Mouse (Mus musculus) neural tube, embryonic 11.5 days (tissue): ENCODE measurements around the gene Sppl3. TPM values are rescaled to one million over a fixed set of nuclear protein-coding genes. Genes with fewer than 3 reads are reported as not detected.
A peak's percentile ranks its signal among the peaks of the same experiment; 100 is the strongest.

Experiments used
- ATAC-seq: fragments of 200-750 bp; cut with Nextera tagmentation; 2 replicates; pipeline ENCODE4 v1.8.0; 2017; ENCODE audit warnings: moderate number of reproducible peaks, mild to moderate bottlenecking, moderate TSS enrichment, moderate library complexity; ENCODE audit not compliant: insufficient read depth, low FRiP score, low TSS enrichment
- DNase-seq: peaks from one replicate; pipeline ENCODE4 v3.0.0-alpha.2; 2015; ENCODE audit warnings: low spot score
- H3K27ac ChIP-seq: fragments of 300-500 bp; sonication (generic); 2 replicates; pipeline ENCODE4 v1.5.1; 2014; ENCODE audit warnings: low read depth, mild to moderate bottlenecking, low read length
- H3K27me3 ChIP-seq: fragments of 300-500 bp; sonication (generic); 2 replicates; pipeline ENCODE4 v1.6.1; 2014; ENCODE audit warnings: mild to moderate bottlenecking, low read length, mixed read lengths; ENCODE audit not compliant: control insufficient read depth, insufficient read depth
- H3K36me3 ChIP-seq: fragments of 300-500 bp; sonication (generic); 2 replicates; pipeline ENCODE4 v1.6.1; 2014; ENCODE audit warnings: mild to moderate bottlenecking, low read length, moderate library complexity, mixed read lengths; ENCODE audit not compliant: control insufficient read depth, insufficient read depth
- H3K4me1 ChIP-seq: fragments of 300-500 bp; sonication (generic); 2 replicates; pipeline ENCODE4 v1.6.1; 2014; ENCODE audit warnings: low read length, mixed read lengths; ENCODE audit not compliant: control insufficient read depth, insufficient read depth
- H3K4me2 ChIP-seq: fragments of 300-500 bp; sonication (generic); 2 replicates; pipeline ENCODE4 v1.6.1; 2014; ENCODE audit warnings: low read depth, mild to moderate bottlenecking, moderate library complexity
- H3K4me3 ChIP-seq: fragments of 300-500 bp; sonication (generic); 2 replicates; pipeline ENCODE4 v1.5.1; 2014; ENCODE audit warnings: low read depth, low read length
- H3K9ac ChIP-seq: fragments of 300-500 bp; sonication (generic); 2 replicates; pipeline ENCODE4 v1.6.1; 2014; ENCODE audit warnings: mild to moderate bottlenecking, low read length
- H3K9me3 ChIP-seq: fragments of 300-500 bp; sonication (generic); 2 replicates; pipeline ENCODE4 v1.6.1; 2016; ENCODE audit warnings: low read length; ENCODE audit not compliant: control insufficient read depth
- WGBS: fragments of 180-500 bp; shearing (Covaris S2); extraction: QIAGEN DNeasy Blood & Tissue Kit; methylation state at CpG from one replicate; pipeline ENCODE4 v1.1.7; 2014; 5-methylcytosine and 5-hydroxymethylcytosine counted together
- polyA plus RNA-seq: library from polyadenylated mRNA; unstranded; fragments of >200 nt; fragmentation: Nextera tagmentation; extraction: Ambion mirVana; gene quantifications from 2 replicates; pipeline ENCODE4 v1.2.1, GENCODE M21; 2014

Gene Sppl3
- polyA plus RNA-seq, 1 experiment from 2014 or later, result 45.1 TPM

DNA sequence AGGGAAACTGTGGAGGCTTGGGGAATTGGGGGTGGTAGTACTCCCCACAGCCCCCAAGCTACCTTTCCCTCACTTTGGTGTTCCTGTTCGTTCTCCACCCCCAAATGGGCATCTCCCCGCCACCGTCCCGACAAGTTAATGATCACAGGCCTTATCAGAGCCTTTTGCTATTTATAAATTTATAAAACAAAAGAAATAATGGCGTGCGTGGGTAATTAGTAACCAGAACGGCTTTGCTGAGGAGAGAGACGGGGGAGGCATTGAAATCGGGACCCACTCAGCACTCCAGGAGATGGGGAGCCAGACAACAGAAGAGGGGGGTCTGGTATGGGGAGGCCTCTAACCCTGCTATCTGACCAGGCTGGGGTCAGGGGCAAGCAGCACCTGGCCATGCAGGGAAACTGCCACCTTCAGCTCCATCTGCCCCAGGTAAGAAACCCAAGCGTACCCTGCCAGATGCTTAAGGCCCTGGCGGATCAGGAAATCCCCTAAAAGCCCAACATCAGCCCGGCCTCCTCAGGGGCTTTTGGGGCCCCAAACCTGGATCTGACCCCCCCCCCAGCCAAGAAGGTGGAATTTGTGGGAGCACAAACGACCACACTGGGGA lies 41.2 kb upstream of the Sppl3 start:
- WGBS, result 42% methylated on average over 13 of the region's 13 CpGs
- H3K4me3 ChIP-seq, result no peak overlapping the region
- ATAC-seq (no peak), DNase-seq (no peak)
- no peaks in the 10 kb centered on the region; the same call in 1 of the 2 replicates for H3K27me3 ChIP-seq
- no peak overlapping the region for H3K9ac ChIP-seq
- no peak overlapping the region for H3K4me2 ChIP-seq
- H3K9me3 ChIP-seq, result no peaks in the 10 kb centered on the region
- H3K27ac ChIP-seq, result no peak overlapping the region
- peaks cover 6% of the 10 kb centered on the region; the same call in 1 of the 2 replicates for H3K4me1 ChIP-seq
- no peaks in the 10 kb centered on the region for H3K36me3 ChIP-seq

- WGBS, result 82% methylated on average over 17 of the region's 17 CpGs
- Histone ChIP-seq H3K9me3 (no peaks in the 10 kb centered on the region), H3K36me3 (no peaks in the 10 kb centered on the region), H3K9ac (no peak within 1 kb of the TSS), H3K27me3 (no peaks in the 10 kb centered on the region; the same call in 1 of the 2 replicates), H3K4me1 (peaks cover 6% of the 10 kb centered on the region; the same call in 1 of the 2 replicates), H3K4me2 (no peak within 1 kb of the TSS), H3K27ac (no peak within 1 kb of the TSS), H3K4me3 (no peak within 1 kb of the TSS)
- no peak for DNase-seq
- no peak for ATAC-seq
These were observed 40.1 kb upstream of the Sppl3 start, which contains the start of gene Hnf1a for GRCm38 (mm10) chr5:114970824-114971227. Hnf1a (minus strand) TSS chr5:114971094.

GRCm38 (mm10) chr5:114972201-114972600 lies 38.7 kb upstream of the Sppl3 start:
- Histone ChIP-seq H3K4me2 (no peak overlapping the region), H3K4me1 (peaks cover 6% of the 10 kb centered on the region; the same call in 1 of the 2 replicates), H3K4me3 (no peak overlapping the region), H3K9ac (no peak overlapping the region), H3K9me3 (no peaks in the 10 kb centered on the region), H3K27me3 (no peaks in the 10 kb centered on the region; the same call in 1 of the 2 replicates), H3K27ac (no peak overlapping the region), H3K36me3 (no peaks in the 10 kb centered on the region)
- no peak for ATAC-seq
- WGBS, result 78% methylated on average over 9 of the region's 9 CpGs
- DNase-seq, result no peak

DNA sequence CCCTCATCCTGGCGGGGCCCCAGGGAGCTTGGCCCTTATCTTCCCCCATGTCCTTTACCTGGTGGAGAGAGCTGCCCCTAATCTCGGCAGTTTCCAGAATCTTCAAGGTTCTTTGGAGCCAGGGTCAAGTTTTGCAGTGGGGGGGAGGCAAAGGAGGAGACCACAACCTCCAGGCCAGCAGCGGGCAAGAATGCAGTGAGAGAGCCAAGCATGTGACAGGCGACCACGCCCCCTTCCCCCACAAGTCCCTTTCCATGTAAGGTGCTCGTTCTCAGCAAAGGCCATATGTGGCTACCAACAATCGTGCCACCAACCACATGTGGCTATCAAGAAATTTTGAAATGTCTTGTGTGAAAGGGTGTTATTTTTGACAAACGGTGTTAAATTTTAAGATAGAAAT lies 37.8 kb upstream of the Sppl3 start:
- ATAC-seq (no peak), DNase-seq (no peak)
- Histone ChIP-seq H3K4me1 (peaks cover 6% of the 10 kb centered on the region; the same call in 1 of the 2 replicates), H3K36me3 (no peaks in the 10 kb centered on the region), H3K27me3 (no peaks in the 10 kb centered on the region; the same call in 1 of the 2 replicates), H3K4me2 (no peak overlapping the region), H3K9ac (no peak overlapping the region), H3K27ac (no peak overlapping the region), H3K4me3 (no peak overlapping the region), H3K9me3 (no peaks in the 10 kb centered on the region)
- 80% methylated on average over 8 of the region's 8 CpGs for WGBS

DNA sequence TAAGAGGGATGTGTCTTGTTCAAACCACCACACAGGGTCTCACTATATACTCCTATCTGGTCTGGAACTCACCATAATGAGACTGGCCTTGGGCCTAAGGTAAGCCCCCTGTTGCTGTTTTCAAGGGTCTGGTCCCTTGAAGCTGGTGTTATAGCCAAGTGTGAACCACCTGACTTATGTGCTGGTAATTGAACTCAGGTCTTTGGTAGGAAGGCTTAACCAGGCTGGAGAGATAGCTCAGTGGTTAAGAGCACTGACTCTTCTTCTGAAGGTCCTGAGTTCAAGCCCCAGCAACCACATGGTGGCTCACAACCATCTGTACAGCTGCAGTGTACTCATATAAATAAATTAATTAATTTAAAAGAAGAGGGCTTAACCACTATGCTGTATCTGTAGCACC lies 34.0 kb upstream of the Sppl3 start:
- no peak overlapping the region for H3K9ac ChIP-seq
- peaks cover 4% of the 10 kb centered on the region for H3K4me1 ChIP-seq
- no peaks in the 10 kb centered on the region for H3K27me3 ChIP-seq
- no peak overlapping the region for H3K4me3 ChIP-seq
- no peak overlapping the region for H3K27ac ChIP-seq
- H3K36me3 ChIP-seq, result no peaks in the 10 kb centered on the region
- ATAC-seq (no peak), DNase-seq (no peak)
- H3K9me3 ChIP-seq, result no peaks in the 10 kb centered on the region
- no peak overlapping the region for H3K4me2 ChIP-seq

GRCm38 (mm10) chr5:114978473-114978872 lies 32.5 kb upstream of the Sppl3 start:
- Histone ChIP-seq H3K36me3 (no peaks in the 10 kb centered on the region), H3K9ac (no peak overlapping the region), H3K4me1 (peaks cover 4% of the 10 kb centered on the region), H3K9me3 (no peaks in the 10 kb centered on the region), H3K27me3 (no peaks in the 10 kb centered on the region), H3K4me3 (no peak overlapping the region), H3K4me2 (no peak overlapping the region), H3K27ac (no peak overlapping the region)
- 80% methylated on average over 11 of the region's 11 CpGs for WGBS
- no peak for DNase-seq
- no peak for ATAC-seq

DNA sequence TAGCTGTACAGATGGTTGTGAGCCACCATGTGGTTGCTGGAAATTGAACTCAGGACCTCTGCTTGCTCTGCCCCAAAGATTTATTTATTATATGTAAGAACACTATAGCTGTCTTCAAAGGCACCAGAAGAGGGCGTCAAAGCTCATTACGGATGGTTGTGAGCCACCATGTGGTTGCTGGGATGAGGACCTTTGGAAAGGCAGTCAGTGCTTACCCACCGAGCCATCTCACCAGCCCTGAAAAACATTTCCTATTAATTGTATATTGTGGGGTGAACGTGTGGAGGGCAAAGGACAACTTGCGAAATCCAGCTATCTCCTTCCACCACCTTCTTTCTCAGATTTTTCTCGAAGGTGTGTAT lies 32.1 kb upstream of the Sppl3 start:
- no peaks in the 10 kb centered on the region for H3K9me3 ChIP-seq
- peaks cover 4% of the 10 kb centered on the region for H3K4me1 ChIP-seq
- no peaks in the 10 kb centered on the region for H3K27me3 ChIP-seq
- WGBS, result 6% methylated on average over 6 of the region's 6 CpGs
- H3K9ac ChIP-seq, result peak overlapping the region; percentile 33; the same call in 1 of the 2 replicates
- H3K27ac ChIP-seq, result no peak overlapping the region
- H3K4me3 ChIP-seq, result peak overlapping the region; percentile 29
- H3K4me2 ChIP-seq, result peak overlapping the region; percentile 69
- H3K36me3 ChIP-seq, result no peaks in the 10 kb centered on the region
- peak; percentile 52 for DNase-seq
- ATAC-seq, result no peak

- ATAC-seq, result no peak
- no peaks in the 10 kb centered on the region for H3K27me3 ChIP-seq
- no peaks in the 10 kb centered on the region for H3K9me3 ChIP-seq
- peak overlapping the region; percentile 69 for H3K4me2 ChIP-seq
- peak overlapping the region; percentile 29 for H3K4me3 ChIP-seq
- no peaks in the 10 kb centered on the region for H3K36me3 ChIP-seq
- no peak overlapping the region for H3K27ac ChIP-seq
- H3K4me1 ChIP-seq, result peaks cover 4% of the 10 kb centered on the region
- DNase-seq, result peak; percentile 79
- H3K9ac ChIP-seq, result peak overlapping the region; percentile 33; the same call in 1 of the 2 replicates
- WGBS, result 8% methylated on average over 32 of the region's 32 CpGs
These were observed 31.5 kb upstream of the Sppl3 start for GRCm38 (mm10) chr5:114979250-114980121.
